Mouse (Mus musculus) heart, postnatal 14 days (tissue): ENCODE measurements around the gene Slc39a8. TPM values are rescaled to one million over a fixed set of nuclear protein-coding genes. Genes with fewer than 3 reads are reported as not detected.
A peak's percentile ranks its signal among the peaks of the same experiment; 100 is the strongest.

ENCODE experiments used
- DNase-seq, 2 experiments: peaks; one replicate each; pipeline ENCODE4 v3.0.0; 2021 to 2022
- intact Hi-C: fragments of 180-260 bp; cut with DNase I; formaldehyde crosslinking; loops from one replicate; pipeline ENCODE4 v1.15.1; 2025
- total RNA-seq, 2 experiments: library from RNA; stranded (reverse); gene quantifications; 2 replicates each; pipeline ENCODE4 v1.2.3; 2021

Slc39a8 gene
- total RNA-seq, 2 experiments from 2014 or later = 4.6 to 6.4 TPM

DNA sequence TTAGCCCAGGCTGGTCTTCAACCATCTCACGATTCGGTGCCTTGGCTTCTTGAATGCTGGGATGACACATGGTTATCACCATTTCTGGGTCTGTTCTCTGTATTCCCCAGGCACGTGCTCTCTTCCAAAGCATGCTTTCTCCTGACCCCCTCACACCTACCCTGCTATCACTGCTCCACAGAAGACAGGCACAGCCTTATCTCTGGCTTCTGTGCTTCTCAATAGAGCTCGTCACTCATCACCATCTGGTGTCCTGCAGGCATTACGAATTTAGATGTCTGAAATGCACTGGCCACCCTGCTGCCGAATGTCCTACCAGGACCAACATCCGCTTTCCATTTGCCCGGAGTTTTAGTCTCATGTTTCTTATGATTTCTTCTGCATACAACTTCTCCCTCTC is 18.6 kb downstream of the Slc39a8 start:
- intact Hi-C loops = no loop called here
- DNase-seq = no peak

DNA sequence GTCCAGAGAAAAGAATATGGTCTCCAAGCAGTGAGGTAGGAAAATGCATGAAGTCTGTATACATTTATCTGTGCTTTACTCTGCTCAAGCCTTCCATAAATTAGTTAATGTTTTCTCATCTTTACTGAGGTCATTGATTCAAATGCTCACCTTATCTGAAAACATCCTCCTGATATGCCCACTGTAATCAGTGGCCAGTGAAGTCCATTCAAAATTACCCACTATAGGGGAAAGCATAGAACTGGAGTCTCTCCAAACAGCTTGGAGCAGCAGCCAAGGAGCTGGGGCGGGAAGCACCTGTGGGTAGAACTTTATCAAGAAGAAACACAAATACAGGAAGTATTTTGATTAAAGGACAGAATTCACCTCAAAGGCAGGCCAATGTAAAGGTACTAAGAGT is 19.8 kb downstream of the Slc39a8 start:
- DNase-seq = no peak
- intact Hi-C loops = no loop called here

GRCm38 (mm10) chr3:135845860-135846259 is 20.8 kb downstream of the Slc39a8 start:
- no peak for DNase-seq
- intact Hi-C loops = no loop called here

GRCm38 (mm10) chr3:135851607-135852006 is 26.5 kb downstream of the Slc39a8 start:
- DNase-seq = no peak
- intact Hi-C loops = no loop called here

DNA sequence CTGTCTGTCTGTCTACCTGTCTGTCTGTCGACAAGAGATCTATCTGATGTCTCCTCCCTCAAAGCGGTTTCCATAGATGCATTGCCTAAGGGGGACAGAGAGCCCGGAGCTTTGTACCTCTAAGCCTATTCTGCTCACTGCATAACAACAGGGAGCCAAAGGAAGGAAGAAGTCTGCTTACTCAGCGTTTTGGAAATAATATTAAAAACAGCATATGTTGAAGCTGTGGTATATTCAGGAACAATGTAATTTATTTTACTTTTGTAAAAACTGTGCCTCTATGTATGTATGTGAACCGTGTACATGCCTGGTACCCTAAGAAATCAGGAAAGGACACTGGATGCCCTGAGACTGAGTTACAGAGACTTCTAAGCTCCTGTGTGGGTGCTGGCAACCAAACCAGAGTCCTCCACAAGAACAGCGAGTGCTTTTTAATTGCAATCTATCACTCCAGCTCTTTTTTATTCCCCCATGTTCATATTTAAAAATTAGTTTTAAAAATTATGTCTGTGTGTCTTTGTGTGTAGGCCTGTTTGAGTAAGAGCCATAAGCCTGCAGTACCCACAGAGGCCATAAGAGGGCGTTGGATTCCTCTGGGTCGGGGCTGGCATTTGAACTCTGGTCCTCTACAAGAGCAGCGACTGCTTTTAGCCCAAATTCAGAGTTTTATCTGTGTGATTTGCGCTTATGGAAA is 28.7 kb downstream of the Slc39a8 start:
- intact Hi-C loops = no loop called here
- no peak for DNase-seq

GRCm38 (mm10) chr3:135854298-135854984 is 29.4 kb downstream of the Slc39a8 start:
- no peak for DNase-seq
- intact Hi-C loops = no loop called here

- intact Hi-C loops = no loop called here
- DNase-seq = no peak
These were observed 29.9 kb downstream of the Slc39a8 start for GRCm38 (mm10) chr3:135854985-135855340.

- intact Hi-C loops = no loop called here
- DNase-seq = no peak
These were observed 31.2 kb downstream of the Slc39a8 start for GRCm38 (mm10) chr3:135856303-135856702.

DNA sequence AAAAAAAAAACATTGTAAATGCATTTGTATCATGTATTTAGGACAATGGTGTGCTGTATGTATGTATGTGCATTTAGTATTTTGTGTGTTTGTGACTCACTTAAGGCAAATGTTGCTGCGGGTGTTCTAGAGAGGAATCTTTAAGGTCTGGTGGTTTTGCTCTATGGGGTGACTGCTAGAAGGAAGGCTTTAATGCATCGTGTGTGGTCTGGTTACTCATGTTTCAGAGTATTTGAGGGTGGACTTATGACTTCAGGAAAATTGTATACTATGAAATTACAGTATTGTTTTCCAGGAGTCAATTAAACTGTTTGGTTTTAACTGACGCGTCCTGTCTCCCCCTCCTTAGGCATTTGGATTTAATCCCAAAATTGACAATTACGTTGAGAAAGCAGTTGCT is 32.1 kb downstream of the Slc39a8 start:
- intact Hi-C loops = no loop called here
- DNase-seq = no peak

- intact Hi-C loops = no loop called here
- no peak for DNase-seq
These were observed 34.4 kb downstream of the Slc39a8 start for GRCm38 (mm10) chr3:135859431-135859830.

- intact Hi-C loops = no loop called here
- DNase-seq = peak in 1 of 2 experiments; percentile 31
These were observed 37.7 kb downstream of the Slc39a8 start for GRCm38 (mm10) chr3:135862804-135863203.

DNA sequence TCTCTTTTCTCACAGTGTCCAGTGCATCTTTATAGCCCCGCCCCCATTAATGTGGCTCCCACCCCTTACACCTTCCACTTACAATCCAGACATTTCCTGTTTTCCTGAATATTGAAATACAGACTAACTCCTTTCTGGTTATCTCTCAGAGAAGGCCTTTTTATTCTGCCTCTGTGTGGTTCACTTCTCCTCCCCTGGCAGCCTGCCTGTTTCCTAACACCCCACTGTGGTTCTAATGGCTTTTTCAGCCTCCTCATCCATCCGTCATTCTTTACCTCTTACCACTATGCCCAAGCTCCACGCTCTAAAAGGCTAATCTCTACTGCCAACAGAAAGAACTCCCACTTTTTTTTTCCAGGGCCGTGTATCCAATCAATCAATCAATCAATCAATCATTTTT is 44.0 kb downstream of the Slc39a8 start:
- no peak for DNase-seq
- intact Hi-C loops = no loop called here

GRCm38 (mm10) chr3:135872325-135872724 is 47.2 kb downstream of the Slc39a8 start:
- no peak for DNase-seq
- intact Hi-C loops = no loop called here

DNA sequence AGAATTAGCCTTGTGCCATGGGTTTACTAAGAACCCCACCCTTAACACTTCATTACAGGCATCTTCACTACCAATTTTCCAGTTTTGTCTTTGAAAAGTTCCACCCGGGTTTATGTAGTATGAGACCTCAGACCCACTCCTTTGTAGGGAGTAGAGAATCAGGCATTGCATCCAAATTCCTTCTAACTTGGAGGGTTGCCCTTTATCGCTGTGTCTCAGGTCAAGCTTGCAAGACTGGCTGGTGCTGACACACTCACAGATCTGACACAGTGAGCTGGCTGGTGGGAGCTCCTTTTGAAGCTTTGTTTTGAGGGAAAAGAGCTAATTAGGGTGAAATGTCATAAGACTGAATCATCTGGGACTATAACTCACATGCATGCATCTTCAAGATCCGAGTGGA is 48.5 kb downstream of the Slc39a8 start:
- intact Hi-C loops = no loop called here
- no peak for DNase-seq

- intact Hi-C loops = no loop called here
- DNase-seq = no peak
These were observed 53.0 kb downstream of the Slc39a8 start for GRCm38 (mm10) chr3:135878048-135878447.

- intact Hi-C loops = loop anchor here (5.0 to 10.0 kb wide), 3 partner anchors 1109 to 1866 kb away; no protein-coding TSS in a partner anchor
- no peak for DNase-seq
These were observed 61.0 kb downstream of the Slc39a8 start for GRCm38 (mm10) chr3:135885927-135886658.

DNA sequence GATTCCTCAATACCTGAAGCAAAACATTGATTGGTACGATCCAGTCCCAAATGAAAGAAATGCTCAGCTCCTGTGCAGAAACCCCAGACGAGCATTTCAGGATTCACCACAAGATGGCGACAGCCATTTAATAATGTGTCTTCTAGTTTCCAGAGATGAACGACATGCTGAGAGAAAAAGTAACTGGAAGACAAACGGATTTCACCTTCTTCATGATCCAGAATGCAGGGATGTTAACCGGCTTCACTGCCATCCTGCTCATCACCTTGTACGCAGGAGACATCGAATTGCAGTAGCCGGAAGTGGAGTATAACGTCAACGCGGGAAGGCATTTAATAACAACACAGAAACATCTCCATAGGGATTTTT is 61.6 kb downstream of the Slc39a8 start:
- intact Hi-C loops = loop anchor here (5.0 to 10.0 kb wide), 3 partner anchors 1108 to 1866 kb away; no protein-coding TSS in a partner anchor
- DNase-seq = peak; percentile 64 to 82

GRCm38 (mm10) chr3:135887033-135887855 is 62.2 kb downstream of the Slc39a8 start:
- DNase-seq = no peak
- intact Hi-C loops = loop anchor here (5.0 to 10.0 kb wide), 3 partner anchors 1108 to 1865 kb away; no protein-coding TSS in a partner anchor

DNA sequence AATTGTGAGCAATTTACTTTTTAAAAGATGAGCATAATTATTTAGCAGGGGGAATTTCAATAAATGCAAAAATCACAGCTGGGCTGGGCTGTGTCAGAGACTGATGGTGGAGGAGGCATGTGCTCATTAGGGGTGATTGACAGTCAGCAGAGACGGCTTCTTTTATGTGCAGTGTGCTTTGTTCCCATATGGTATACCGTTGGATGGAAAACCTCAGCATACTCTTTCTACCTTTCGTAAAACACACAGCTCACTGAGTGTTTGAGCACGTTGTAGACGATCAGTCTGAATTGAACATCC is 62.7 kb downstream of the Slc39a8 start:
- intact Hi-C loops = loop anchor here (5.0 to 10.0 kb wide), 3 partner anchors 1107 to 1864 kb away; no protein-coding TSS in a partner anchor
- no peak for DNase-seq

GRCm38 (mm10) chr3:135889401-135889800 is 64.3 kb downstream of the Slc39a8 start:
- no peak for DNase-seq
- intact Hi-C loops = loop anchor here (5.0 to 10.0 kb wide), 3 partner anchors 1105 to 1863 kb away; no protein-coding TSS in a partner anchor

DNA sequence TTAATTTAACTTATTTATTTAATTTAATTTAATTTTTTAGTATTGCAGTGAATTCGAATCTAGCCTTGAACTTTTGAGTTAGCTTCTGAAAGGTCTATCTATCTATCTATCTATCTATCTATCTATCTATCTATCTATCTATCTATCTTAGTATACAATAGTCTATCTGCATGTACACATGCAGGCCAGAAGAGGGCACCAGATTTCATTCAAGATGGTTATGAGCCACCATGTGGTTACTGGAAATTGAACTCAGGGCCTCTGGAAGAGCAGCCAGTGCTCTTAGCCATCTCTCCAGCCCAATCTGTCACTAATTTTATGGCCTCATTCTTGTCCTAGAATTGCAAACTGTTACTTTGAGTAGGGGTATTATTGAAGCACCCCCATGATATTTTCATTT is 78.3 kb downstream of the Slc39a8 start:
- DNase-seq = no peak
- intact Hi-C loops = no loop called here
